Mouse (Mus musculus): Measurements from ENCODE around the gene Grin3a.

DNA sequence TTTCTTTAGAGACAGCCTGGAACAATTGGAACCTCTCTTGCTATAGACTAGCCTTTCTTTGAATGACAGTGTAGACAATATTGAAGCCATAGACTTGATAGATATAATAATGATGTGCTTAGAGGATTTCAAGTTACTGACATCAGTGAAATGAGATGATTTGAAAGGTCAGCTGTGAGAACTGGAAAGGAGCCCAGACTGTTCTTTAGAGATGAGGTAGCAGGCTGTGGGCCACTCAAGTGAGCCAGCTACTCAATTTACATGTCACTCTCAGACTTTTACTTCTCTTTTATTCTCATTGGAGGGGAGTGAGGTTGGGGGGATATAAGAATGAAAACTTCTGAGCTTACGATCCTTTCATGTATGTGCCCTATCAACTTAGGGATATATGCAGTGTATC lies 186.1 kb downstream of the Grin3a start:
- TF ChIP-seq CTCF (IDR thresholded peaks at IDR 0.05; ENCODE audit: low read depth, low read length) (no peak), POLR2A (IDR thresholded peaks at IDR 0.05; ENCODE audit: borderline replicate concordance, low read depth, low read length) (no peak)

Measured in bone marrow macrophage, adult 2 months (primary cell).